Mouse (Mus musculus): ENCODE measurements around the gene Dab2ip. TPM values are rescaled to one million over a fixed set of nuclear protein-coding genes. Genes with fewer than 3 reads are reported as not detected.
A peak's percentile ranks its signal among the peaks of the same experiment; 100 is the strongest.

Dab2ip gene
- total and polyA plus RNA-seq, 2 experiments = 4.1 to 8.4 TPM

DNA sequence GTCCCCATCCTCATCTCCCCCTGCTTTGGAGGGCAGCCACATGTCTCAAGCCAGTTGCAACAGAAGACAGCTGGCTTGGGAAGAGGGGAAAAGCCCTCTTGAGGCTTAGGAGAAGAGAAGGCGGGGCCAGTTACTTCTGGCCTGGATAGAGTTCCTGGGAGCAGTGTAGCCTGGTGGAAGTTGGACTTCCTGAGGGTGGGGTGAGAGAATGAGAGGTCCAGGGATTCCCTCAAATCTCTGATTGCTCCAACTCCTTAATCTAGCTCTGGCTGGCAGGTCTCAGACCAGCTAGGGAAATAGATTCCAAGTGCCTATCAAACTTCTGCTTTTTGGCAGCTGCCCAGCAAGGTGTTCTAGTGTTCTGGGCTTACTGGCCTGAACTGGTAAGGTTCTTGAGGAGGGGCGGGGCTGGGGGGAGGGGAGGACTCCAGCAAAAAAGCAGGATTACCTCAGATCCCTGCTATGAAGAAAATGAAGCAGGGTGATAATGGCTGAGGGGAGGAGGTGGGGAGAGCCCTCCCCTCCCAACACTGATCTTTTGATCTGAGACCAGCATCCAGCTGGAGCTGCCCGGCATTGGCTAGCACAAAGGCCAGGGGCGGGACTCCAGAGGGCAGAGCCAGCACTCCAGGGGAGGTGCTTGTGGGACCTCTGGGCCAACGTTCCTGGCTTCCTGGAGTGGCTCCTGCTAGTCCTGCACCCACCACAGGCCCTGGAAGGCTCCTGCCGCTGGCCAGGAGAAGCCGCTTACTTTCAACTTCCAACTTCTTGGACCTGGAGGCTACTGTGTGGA, 133.4 kb downstream of the Dab2ip start:
- WGBS = 18% methylated on average over 7 of the region's 7 CpGs
- Histone ChIP-seq H3K36me3 (ENCODE audit: control insufficient read depth, insufficient read depth, low read length) (no peaks in the 10 kb centered on the region), H3K9ac (ENCODE audit: low read depth, low read length) (peak overlapping the region; percentile 48), H3K79me2 (ENCODE audit: control insufficient read depth, insufficient read depth, low read length) (no peaks in the 10 kb centered on the region), H3K27ac (replicated peaks; ENCODE audit: insufficient read depth, low read depth, low read length) (peak overlapping the region; percentile 23; the same call in 1 of the 2 replicates), H3K4me3 (ENCODE audit: insufficient read depth, low read depth, low read length) (peak overlapping the region; percentile 46), H3K4me1 (ENCODE audit: control insufficient read depth, insufficient read depth, low read length) (peaks cover 17% of the 10 kb centered on the region), H3K27me3 (ENCODE audit: control insufficient read depth, insufficient read depth, low read length) (no peaks in the 10 kb centered on the region)
- TF ChIP-seq POLR2A (IDR thresholded peaks at IDR 0.05; ENCODE audit: extremely low read depth, insufficient read depth, low read length) (0 out of 2 replicates have a peak, but pooled peaks have one; percentile 26), CTCF (IDR thresholded peaks at IDR 0.05; ENCODE audit: low read depth, low read length) (no peak)
- DNase-seq (ENCODE audit: extremely low read depth, low read depth, low spot score) = peak; percentile 85

DNA sequence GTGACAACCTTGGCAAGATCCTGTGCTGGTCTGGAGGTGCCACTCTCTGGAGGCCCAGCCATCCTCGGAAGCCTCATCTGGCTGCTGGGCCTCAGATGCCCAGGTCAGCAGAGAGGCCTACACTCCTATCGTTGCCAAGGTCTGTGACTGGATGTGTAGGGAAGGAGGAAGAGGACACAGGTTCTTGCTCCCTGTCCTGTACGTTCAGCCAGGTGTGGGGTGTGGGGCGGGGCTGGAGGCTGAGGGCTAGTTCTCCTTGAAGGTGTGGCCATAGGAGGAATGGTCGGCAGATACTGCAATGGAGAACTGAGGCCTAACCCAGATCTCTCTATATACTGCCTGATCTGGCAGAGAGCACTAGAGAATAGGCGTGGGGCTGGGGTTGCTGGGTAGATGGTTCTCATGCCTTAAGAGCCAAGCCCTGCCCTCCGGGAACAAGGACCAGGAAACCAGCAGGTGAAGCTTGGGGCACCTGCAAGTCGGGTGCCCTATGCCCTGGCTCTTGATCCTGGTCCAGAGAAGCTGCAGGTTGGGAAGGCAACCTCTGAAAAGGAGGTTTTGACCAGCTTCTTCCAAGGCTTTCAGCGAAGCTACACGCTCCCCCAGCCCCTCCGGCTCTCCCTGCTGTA, 134.3 kb downstream of the Dab2ip start:
- Histone ChIP-seq H3K79me2 (ENCODE audit: control insufficient read depth, insufficient read depth, low read length) (no peaks in the 10 kb centered on the region), H3K4me1 (ENCODE audit: control insufficient read depth, insufficient read depth, low read length) (peaks cover 21% of the 10 kb centered on the region), H3K4me3 (ENCODE audit: insufficient read depth, low read depth, low read length) (peak overlapping the region; percentile 46), H3K27ac (replicated peaks; ENCODE audit: insufficient read depth, low read depth, low read length) (0 out of 2 replicates have a peak overlapping the region, but pooled peaks have one; percentile 23), H3K27me3 (ENCODE audit: control insufficient read depth, insufficient read depth, low read length) (no peaks in the 10 kb centered on the region), H3K9ac (ENCODE audit: low read depth, low read length) (peak overlapping the region; percentile 48), H3K36me3 (ENCODE audit: control insufficient read depth, insufficient read depth, low read length) (no peaks in the 10 kb centered on the region)
- peak; percentile 50 for DNase-seq (ENCODE audit: extremely low read depth, low read depth, low spot score)
- TF ChIP-seq POLR2A (IDR thresholded peaks at IDR 0.05; ENCODE audit: extremely low read depth, insufficient read depth, low read length) (no peak), CTCF (IDR thresholded peaks at IDR 0.05; ENCODE audit: low read depth, low read length) (0 out of 2 replicates have a peak, but pooled peaks have one; percentile 5)
- 51% methylated on average over 11 of the region's 11 CpGs for WGBS

DNA sequence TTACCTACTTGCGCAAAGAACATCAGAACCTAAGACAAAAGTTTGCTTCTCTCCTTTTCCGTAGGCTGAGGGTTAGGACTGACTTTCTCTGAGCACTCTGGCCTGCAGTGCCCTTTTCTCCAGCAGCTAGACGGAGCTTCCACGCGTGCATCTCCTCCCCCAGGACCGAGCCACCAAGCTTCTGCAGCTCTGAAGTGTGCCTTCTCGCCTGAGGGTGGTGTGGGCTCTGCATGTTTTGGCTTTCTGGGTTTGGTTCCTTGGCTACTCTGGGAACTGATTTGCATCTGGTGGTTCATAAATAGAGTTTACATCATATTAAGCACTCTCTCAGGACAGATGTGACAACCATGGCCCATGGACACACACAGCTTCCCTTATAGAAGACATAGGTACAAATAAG, 135.0 kb downstream of the Dab2ip start:
- Histone ChIP-seq H3K27me3 (ENCODE audit: control insufficient read depth, insufficient read depth, low read length) (no peaks in the 10 kb centered on the region), H3K4me1 (ENCODE audit: control insufficient read depth, insufficient read depth, low read length) (peaks cover 21% of the 10 kb centered on the region), H3K9ac (ENCODE audit: low read depth, low read length) (no peak overlapping the region), H3K79me2 (ENCODE audit: control insufficient read depth, insufficient read depth, low read length) (0 out of 2 replicates have a peak, but pooled peaks cover 4% of the 10 kb centered on the region), H3K4me3 (ENCODE audit: insufficient read depth, low read depth, low read length) (no peak overlapping the region), H3K27ac (replicated peaks; ENCODE audit: insufficient read depth, low read depth, low read length) (no peak overlapping the region), H3K36me3 (ENCODE audit: control insufficient read depth, insufficient read depth, low read length) (no peaks in the 10 kb centered on the region)
- WGBS = 78% methylated on average over 7 of the region's 7 CpGs
- DNase-seq (ENCODE audit: extremely low read depth, low read depth, low spot score) = no peak
- TF ChIP-seq CTCF (IDR thresholded peaks at IDR 0.05; ENCODE audit: low read depth, low read length) = no peak
- no peak for TF ChIP-seq POLR2A (IDR thresholded peaks at IDR 0.05; ENCODE audit: extremely low read depth, insufficient read depth, low read length)

DNA sequence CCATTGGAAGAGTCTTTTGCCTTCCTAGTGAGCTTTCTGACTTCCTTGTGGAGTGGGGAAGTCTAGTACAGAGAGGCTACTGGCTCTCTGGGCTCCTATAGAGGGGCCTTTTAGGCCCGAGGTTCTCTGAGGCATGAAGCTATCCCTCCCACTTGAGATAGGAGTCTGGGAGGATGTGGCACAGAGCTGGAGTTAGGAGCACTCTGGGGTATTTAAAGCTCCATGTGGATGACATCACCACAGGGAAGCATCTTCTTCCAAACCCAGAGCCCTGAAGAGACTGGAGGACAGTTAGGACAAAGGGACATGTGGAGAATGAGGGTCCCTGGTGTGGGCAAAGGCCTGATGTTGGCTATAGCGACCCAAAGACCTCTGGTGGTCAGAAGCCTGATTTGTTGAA, 136.0 kb downstream of the Dab2ip start:
- WGBS = 70% methylated on average over 2 of the region's 2 CpGs
- 0 out of 2 replicates have a peak, but pooled peaks cover 8% of the 10 kb centered on the region for H3K79me2 ChIP-seq (ENCODE audit: control insufficient read depth, insufficient read depth, low read length)
- DNase-seq (ENCODE audit: extremely low read depth, low read depth, low spot score) = no peak
- TF ChIP-seq POLR2A (IDR thresholded peaks at IDR 0.05; ENCODE audit: extremely low read depth, insufficient read depth, low read length) (no peak), CTCF (IDR thresholded peaks at IDR 0.05; ENCODE audit: low read depth, low read length) (no peak)
- H3K9ac ChIP-seq (ENCODE audit: low read depth, low read length) = no peak overlapping the region
- H3K27me3 ChIP-seq (ENCODE audit: control insufficient read depth, insufficient read depth, low read length) = no peaks in the 10 kb centered on the region
- H3K4me1 ChIP-seq (ENCODE audit: control insufficient read depth, insufficient read depth, low read length) = peaks cover 12% of the 10 kb centered on the region
- H3K36me3 ChIP-seq (ENCODE audit: control insufficient read depth, insufficient read depth, low read length) = no peaks in the 10 kb centered on the region
- no peak overlapping the region for H3K27ac ChIP-seq (replicated peaks; ENCODE audit: insufficient read depth, low read depth, low read length)
- H3K4me3 ChIP-seq (ENCODE audit: insufficient read depth, low read depth, low read length) = no peak overlapping the region

DNA sequence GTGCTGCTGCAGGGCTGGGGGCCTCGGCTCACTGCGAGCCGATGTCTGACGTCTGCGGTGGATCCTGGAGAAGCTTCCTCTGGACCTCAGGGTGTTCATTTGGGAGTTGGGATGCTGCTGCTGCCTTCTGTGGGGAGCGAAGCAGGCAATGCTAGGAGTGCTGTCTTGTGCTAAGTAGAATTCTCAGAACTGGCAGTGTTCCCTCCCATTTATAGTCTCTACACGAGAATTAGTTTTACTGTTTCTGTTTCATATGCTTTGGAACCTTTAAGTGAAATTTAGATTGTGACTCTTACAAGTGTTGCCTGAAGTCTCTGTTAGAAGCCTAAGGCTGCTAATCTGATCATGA, 138.1 kb downstream of the Dab2ip start:
- H3K9ac ChIP-seq (ENCODE audit: low read depth, low read length) = no peak overlapping the region
- WGBS = 60% methylated on average over 7 of the region's 7 CpGs
- H3K79me2 ChIP-seq (ENCODE audit: control insufficient read depth, insufficient read depth, low read length) = peaks cover 11% of the 10 kb centered on the region; the same call in 1 of the 2 replicates
- H3K36me3 ChIP-seq (ENCODE audit: control insufficient read depth, insufficient read depth, low read length) = no peaks in the 10 kb centered on the region
- TF ChIP-seq POLR2A (IDR thresholded peaks at IDR 0.05; ENCODE audit: extremely low read depth, insufficient read depth, low read length) (no peak), CTCF (IDR thresholded peaks at IDR 0.05; ENCODE audit: low read depth, low read length) (no peak)
- no peak overlapping the region; the same call in 1 of the 2 replicates for H3K27ac ChIP-seq (replicated peaks; ENCODE audit: insufficient read depth, low read depth, low read length)
- DNase-seq (ENCODE audit: extremely low read depth, low read depth, low spot score) = no peak
- H3K4me3 ChIP-seq (ENCODE audit: insufficient read depth, low read depth, low read length) = no peak overlapping the region
- no peaks in the 10 kb centered on the region for H3K27me3 ChIP-seq (ENCODE audit: control insufficient read depth, insufficient read depth, low read length)
- H3K4me1 ChIP-seq (ENCODE audit: control insufficient read depth, insufficient read depth, low read length) = peaks cover 12% of the 10 kb centered on the region

Data from liver, adult 2 months (tissue).